Mouse (Mus musculus) kidney, postnatal 25 days (tissue): Measurements from ENCODE around the gene Zfp961.
"Not testable (repeated sequence)": the region's sequence is repeated elsewhere in the genome, so short reads cannot be mapped to it uniquely, and the experiment has no call there.

ENCODE experiments used
- DNase-seq, 2 experiments: peaks; one replicate each; pipeline ENCODE4 v3.0.0; 2021; ENCODE audit warnings: mixed read lengths in 2 of 2

The Zfp961 gene

GRCm38 (mm10) chr8:71964051-71964450 is 13.2 kb downstream of the Zfp961 start:
- DNase-seq: no peak

DNA sequence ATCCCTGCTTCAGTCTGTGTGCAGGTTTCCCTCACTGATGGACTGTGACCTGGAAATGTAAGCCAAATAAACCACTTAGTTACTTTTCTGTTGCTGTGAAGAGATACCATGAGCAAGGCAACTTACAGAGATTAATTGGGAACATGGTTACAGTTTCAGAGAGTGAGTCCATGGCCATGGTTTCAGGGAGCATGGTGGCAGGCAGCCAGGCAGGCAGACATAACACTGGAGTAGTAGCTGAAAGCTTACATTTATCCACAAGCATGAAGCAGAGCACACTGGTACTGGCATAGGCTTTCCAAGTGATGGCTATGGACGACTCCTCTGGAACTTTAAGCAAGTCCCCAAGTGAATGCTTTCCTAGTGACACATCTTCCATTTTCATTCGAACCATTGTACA is 14.3 kb downstream of the Zfp961 start:
- DNase-seq: no peak

GRCm38 (mm10) chr8:71966411-71966810 is 15.6 kb downstream of the Zfp961 start:
- no peak for DNase-seq

GRCm38 (mm10) chr8:71967261-71967660 is 16.4 kb downstream of the Zfp961 start:
- no peak for DNase-seq

- DNase-seq: no peak
Measured at GRCm38 (mm10) chr8:71968100-71968499, 17.3 kb downstream of the Zfp961 start.

- no peak for DNase-seq
Measured at GRCm38 (mm10) chr8:71968636-71969035, 17.8 kb downstream of the Zfp961 start.

GRCm38 (mm10) chr8:71971945-71972344 is 21.1 kb downstream of the Zfp961 start:
- peak in 1 of 2 experiments; percentile 48 for DNase-seq

DNA sequence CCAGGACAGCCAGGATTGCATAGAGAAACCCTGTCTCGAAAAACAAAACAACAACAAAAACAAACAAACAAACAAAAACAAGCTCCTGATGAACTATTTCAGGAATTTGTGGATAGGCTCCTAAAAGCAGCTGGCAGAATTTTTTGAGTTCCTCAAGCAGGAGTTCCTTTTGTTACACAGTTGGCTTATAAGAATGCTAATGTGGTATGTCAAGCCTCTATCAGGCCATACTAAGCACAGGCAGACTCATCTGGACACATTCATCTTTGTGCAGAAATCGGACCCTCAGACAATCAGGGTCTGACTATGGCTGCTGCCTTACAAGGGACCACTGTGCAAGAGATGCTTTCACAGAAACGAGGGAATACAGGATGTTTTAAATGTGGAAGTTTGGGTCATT is 23.4 kb downstream of the Zfp961 start:
- DNase-seq: no peak

DNA sequence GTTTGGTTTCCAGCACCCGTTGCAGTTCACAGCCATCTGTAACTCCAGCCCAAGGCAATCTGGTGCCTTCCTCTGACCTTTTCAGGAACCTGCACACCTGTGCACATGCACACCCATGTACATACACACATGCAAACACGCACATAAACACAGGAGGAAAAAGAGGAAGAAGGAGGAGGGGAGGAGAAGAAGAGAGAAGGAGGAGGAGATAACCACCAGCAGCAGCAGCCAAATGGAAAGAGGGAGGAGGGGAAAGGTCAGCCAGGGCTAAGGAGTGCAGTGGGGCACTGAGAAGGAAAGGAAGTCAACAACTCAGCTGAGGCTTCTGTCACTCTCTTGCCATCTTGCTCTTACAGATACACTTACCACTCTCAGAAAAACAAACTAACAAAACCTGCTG is 30.2 kb downstream of the Zfp961 start:
- peak; percentile 16 to 50 for DNase-seq

DNA sequence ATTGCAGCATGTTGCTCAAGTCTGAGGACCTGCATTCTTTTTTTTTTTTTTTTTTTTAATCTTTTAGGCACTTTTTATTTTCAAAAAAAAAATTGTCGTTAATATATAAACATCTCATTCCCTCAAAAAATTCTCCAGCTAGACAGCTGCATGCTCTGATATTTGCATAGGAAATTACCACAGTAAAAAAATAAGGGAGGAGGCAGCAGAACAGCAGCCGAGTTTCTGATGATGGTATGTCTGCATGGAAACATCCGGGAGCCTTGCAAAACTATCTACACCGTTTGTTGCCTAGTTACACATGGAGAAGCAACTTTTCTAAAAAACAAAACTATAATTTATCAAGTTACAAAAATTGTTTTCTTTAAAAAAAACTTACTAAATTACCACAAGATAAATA is 30.6 kb downstream of the Zfp961 start:
- no peak for DNase-seq

GRCm38 (mm10) chr8:71984601-71985000 is 33.8 kb downstream of the Zfp961 start:
- no peak for DNase-seq

- DNase-seq: peak; percentile 55 to 75
Measured at GRCm38 (mm10) chr8:71988110-71988866, 37.5 kb downstream of the Zfp961 start.

GRCm38 (mm10) chr8:71988867-71989599 is 38.2 kb downstream of the Zfp961 start:
- no peak for DNase-seq

GRCm38 (mm10) chr8:71999434-71999833 is 48.6 kb downstream of the Zfp961 start:
- DNase-seq: no peak

DNA sequence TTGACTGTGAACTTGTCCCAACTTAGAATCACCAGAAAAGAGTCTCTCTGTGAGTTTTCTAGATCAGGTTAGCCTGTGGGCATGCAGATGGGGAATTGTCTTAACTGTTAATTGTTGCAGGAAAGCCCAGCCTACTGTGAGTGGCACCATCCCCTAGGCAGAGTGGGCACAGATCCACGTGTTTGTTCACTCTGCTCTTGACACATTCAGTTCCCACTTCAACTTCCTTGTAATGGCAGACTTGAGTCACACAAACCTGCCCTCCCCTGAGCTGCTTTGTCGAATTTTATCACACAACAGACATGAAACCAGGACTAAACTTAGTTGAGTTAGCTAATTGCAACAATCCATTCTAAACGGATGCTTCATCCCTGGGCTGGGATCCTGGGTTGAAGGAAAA is 49.4 kb downstream of the Zfp961 start:
- DNase-seq: no peak

GRCm38 (mm10) chr8:72002942-72003341 is 52.1 kb downstream of the Zfp961 start:
- DNase-seq: no peak

- DNase-seq: no peak
Measured at GRCm38 (mm10) chr8:72005912-72006311, 55.1 kb downstream of the Zfp961 start.

DNA sequence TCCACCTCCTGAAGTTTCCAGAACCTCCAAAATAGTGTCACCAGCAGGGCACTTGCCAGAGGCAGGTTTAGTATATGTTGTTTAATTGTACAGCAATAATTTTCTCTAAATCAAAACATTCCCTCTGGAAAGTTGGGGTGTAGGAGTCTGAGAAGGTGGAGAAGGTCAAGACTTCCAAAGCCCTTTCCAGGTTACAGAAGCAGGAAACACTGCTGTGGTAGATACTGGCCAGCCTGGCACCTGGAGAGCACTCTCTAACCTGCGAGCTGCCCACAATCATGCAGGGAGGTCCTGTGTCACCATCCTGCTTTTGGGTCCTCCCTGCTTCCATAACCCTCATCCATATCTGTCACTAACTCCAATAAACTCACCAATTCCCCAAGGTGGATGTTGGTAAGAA is 55.9 kb downstream of the Zfp961 start:
- no peak for DNase-seq

DNA sequence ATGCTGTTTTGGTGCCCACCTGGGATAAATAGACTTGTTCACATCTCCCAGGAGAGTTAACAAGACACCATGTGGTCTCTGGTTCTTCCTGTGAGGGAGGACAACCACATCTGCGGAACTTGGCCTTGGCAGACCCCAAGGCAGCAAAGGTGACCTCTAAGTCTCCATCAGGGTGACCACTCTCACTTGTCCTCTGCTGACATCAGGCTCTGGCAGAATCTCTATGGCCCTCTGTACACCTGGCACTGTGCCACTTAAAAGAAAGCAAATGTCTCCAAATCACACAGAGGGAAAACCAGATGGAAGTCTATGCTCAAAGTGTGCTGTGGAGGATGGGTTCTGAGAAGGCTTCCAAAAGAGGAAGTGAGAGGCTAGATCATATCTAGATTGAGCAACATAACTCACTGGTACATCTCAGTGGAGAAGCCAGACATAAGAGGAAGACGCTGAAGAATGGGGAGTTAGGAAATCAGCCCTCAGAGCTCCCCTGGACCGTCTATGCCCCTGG is 57.4 kb downstream of the Zfp961 start:
- DNase-seq: peak; percentile 11 to 49

DNA sequence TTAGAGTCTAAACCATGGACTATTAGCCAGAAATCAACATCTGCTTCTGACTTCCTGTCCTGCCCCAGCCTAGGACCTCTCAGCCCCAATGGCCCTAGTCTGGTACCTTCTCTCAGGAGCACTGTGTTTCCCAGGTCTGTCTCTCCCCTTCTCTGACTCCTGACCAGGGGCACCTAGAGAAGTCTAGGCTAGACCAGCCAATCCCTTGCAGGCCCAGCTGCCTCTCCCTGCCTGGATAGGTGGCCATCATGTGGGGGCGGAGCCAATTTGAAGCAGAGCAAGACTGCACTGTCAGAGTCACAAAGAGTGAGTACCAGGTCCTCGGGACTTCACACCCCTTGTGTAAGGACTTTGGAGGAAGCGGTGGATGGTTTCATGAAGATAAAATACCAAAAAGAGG is 58.6 kb downstream of the Zfp961 start, which contains the start of gene Cyp4f18:
Gene Cyp4f18, minus strand, starts transcription at position 154 of the 400 bp plus-strand sequence.
- peak in 1 of 2 experiments; percentile 39 for DNase-seq

DNA sequence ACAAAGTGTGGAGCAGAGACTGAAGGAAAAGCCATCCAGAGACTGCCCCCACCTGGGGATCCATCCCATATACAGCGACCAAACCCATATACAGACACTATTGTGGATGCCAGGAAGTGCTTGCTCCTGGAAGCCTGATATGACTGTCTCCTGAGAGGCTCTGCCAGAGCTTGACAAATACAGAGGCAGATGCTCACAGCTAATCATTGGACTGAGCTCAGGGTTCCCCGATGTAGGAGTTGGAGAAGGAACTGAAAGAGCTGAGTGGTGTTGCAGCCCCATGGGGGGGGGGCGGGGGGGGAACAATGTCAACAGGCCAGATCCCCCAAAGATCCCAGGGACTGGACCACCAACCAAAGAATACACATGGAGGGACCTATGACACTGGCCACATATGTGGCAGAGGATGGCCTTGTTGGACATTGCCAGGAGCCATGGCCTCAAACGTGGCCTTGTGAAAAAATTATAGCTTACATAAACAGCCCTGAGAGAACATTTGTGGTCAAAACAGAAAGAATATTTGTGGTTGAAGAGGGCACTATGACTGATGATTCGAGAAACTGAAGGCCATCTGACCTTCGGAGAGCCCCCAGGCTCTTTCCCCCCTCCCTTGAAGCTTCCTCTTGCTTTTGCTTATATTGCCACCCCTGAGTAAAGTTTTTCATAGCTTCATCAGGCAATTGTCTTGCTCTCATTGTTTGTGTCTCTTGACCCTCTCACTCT is 62.8 kb downstream of the Zfp961 start:
- DNase-seq: not testable (repeated sequence)

DNA sequence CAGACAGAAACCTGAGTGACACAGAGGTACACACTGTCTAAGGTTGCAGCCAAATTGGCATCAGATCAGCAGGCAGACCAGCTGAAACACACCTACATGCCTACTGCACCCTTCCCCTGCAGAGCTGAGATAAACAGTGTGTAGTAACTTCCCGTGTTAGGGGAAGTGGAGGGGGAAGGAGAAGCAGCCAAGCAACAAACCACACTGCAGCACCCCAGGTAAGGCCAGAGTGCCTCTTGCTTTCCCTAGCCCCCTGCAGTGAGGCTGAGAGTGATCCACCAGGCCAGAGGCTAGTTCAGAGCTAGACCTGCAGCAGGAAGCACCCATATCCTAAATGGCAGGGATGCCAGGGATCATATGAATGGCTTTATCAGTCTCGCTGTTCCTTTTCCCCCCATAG is 66.5 kb downstream of the Zfp961 start:
- not testable (repeated sequence) for DNase-seq

- no peak for DNase-seq
Measured at GRCm38 (mm10) chr8:72018141-72018540, 67.3 kb downstream of the Zfp961 start.
